Mouse (Mus musculus) intestine, embryonic 16.5 days (tissue): ENCODE results near the gene Ssmem1. TPM values are rescaled to one million over a fixed set of nuclear protein-coding genes. Genes with fewer than 3 reads are reported as not detected.

Experiments used
- ATAC-seq: fragments of 200-750 bp; cut with Nextera tagmentation; 2 replicates; pipeline ENCODE4 v1.8.0; 2017; ENCODE audit warnings: moderate TSS enrichment, moderate library complexity
- H3K27ac ChIP-seq: fragments of 300-500 bp; sonication (generic); 2 replicates; pipeline ENCODE4 v1.5.1; 2014; ENCODE audit warnings: mild to moderate bottlenecking, low read length
- H3K27me3 ChIP-seq: fragments of 300-500 bp; sonication (generic); replicated peaks from 2 replicates; pipeline ENCODE4 v1.6.1; 2014; ENCODE audit warnings: low read length, control low read depth, mixed read lengths; ENCODE audit not compliant: control insufficient read depth, insufficient read depth
- H3K36me3 ChIP-seq: fragments of 300-500 bp; sonication (generic); 2 replicates; pipeline ENCODE4 v1.6.1; 2014; ENCODE audit warnings: low read length, control low read depth; ENCODE audit not compliant: control insufficient read depth, insufficient read depth
- H3K4me1 ChIP-seq: fragments of 300-500 bp; sonication (generic); 2 replicates; pipeline ENCODE4 v1.6.1; 2014; ENCODE audit warnings: low read length, control low read depth, mixed read lengths; ENCODE audit not compliant: control insufficient read depth, insufficient read depth
- H3K4me2 ChIP-seq: fragments of 300-500 bp; sonication (generic); 2 replicates; pipeline ENCODE4 v1.6.1; 2014; ENCODE audit warnings: low read depth, low read length, control low read depth
- H3K4me3 ChIP-seq: fragments of 300-500 bp; sonication (generic); 2 replicates; pipeline ENCODE4 v1.5.1; 2014; ENCODE audit warnings: mild to moderate bottlenecking, low read length
- H3K9ac ChIP-seq: fragments of 300-500 bp; sonication (generic); 2 replicates; pipeline ENCODE4 v1.6.1; 2014; ENCODE audit warnings: low read depth, low read length
- H3K9me3 ChIP-seq: fragments of 300-500 bp; sonication (generic); 2 replicates; pipeline ENCODE4 v1.6.1; 2016; ENCODE audit warnings: low read length, control low read depth; ENCODE audit not compliant: control insufficient read depth
- WGBS: fragments of 180-500 bp; shearing (Covaris S2); extraction: QIAGEN DNeasy Blood & Tissue Kit; methylation state at CpG from one replicate; pipeline ENCODE4 v1.1.7; 2014; 5-methylcytosine and 5-hydroxymethylcytosine counted together
- polyA plus RNA-seq: library from polyadenylated mRNA; unstranded; fragments of >200 nt; fragmentation: Nextera tagmentation; extraction: Ambion mirVana; gene quantifications from 2 replicates; pipeline ENCODE4 v1.2.1, GENCODE M21; 2015

Ssmem1 gene
- polyA plus RNA-seq, 1 experiment from 2014 or later, result not detected

DNA sequence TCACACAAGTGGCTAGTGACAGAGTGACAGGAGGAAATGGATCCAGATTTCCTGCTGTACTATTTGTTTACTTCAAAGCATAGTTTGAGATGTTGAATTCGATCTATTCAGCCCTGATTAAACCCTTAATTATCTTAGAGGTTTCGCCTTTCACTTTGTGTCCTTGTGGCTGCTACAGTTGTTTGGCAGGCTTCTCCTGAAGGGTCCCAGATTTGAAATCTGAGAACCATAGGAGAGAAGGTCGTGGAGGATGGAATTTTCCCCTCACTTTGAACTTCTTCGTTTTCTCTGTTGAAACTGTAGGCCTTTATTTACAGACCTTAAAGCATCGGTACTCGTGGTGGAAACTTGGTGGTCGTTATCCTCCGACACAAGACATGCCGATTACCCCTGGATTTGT lies 4.6 kb downstream of the Ssmem1 start:
- no peaks in the 10 kb centered on the region for H3K36me3 ChIP-seq
- WGBS, result 16% methylated on average over 9 of the region's 9 CpGs
- peaks cover 9% of the 10 kb centered on the region for H3K4me1 ChIP-seq
- no peaks in the 10 kb centered on the region for H3K27me3 ChIP-seq
- no peak overlapping the region for H3K27ac ChIP-seq
- no peak overlapping the region for H3K9ac ChIP-seq
- ATAC-seq, result no peak
- H3K9me3 ChIP-seq, result no peaks in the 10 kb centered on the region
- H3K4me2 ChIP-seq, result no peak overlapping the region
- no peak overlapping the region for H3K4me3 ChIP-seq

DNA sequence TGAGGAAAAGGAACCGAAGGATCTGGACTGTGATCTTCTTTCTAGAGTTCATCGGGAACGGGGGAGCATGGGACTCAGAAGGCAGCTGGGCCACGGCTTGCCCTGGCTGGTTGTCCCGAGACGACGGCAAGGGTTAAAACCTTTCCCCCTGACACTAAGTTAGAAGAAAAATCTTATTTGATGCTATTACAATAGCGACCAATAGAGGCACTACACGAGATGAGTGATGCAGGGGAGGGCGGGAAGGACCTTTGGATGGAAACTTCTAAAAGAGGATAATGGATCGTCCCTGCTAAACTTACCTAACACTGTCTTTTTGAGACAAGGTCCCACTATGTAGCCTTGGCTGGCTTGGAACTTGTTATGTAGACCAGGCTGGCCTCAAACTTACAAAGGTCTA lies 10.8 kb downstream of the Ssmem1 start:
- WGBS, result 59% methylated on average over 11 of the region's 11 CpGs
- no peak overlapping the region for H3K4me2 ChIP-seq

DNA sequence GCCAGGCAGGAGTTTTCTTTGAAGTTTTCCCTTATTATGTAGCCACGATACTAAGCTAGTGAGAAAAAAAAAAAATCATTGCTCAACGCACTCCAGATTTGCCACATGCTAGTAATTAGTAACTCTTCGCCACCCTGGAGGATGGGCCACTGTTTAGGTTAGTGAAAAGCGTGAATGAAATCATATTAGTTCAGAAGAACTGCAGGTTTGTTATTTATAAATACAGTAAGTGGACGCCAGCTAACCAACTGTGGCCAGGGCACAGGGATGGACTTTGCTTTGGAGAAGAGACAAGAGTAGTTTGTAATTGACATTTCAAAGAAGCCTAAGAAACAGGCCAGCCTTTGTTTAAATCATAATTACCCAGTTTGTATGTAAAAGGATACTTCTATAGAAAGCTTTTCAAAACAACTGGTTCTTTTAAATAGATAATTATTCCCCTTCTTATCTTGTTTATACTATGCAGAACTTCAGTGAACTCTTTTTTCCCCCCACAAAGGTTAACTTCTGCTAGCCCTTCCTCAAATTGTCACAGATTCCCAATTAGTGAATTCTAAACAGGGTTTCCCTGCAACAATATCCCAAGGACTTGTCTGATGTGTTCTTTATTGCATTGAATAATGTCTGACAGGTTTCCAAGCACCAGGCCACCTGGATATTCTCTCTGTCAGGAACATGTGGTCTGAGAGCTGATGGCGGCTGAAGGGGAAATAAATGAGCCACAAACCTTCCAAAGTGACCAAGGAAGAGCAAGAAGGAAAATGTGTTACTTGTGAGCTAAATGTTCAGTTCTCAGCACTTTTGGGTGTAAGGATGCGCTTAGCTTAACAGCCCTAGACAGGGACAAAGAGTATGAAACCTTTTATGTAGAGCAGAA lies 16.0 kb downstream of the Ssmem1 start:
- Histone ChIP-seq H3K27me3 (no peaks in the 10 kb centered on the region), H3K9me3 (no peaks in the 10 kb centered on the region), H3K9ac (no peak overlapping the region), H3K4me2 (no peak overlapping the region), H3K36me3 (no peaks in the 10 kb centered on the region), H3K4me3 (no peak overlapping the region), H3K4me1 (peaks cover 9% of the 10 kb centered on the region; the same call in 1 of the 2 replicates), H3K27ac (peak overlapping the region; percentile 54)
- ATAC-seq, result no peak
- 53% methylated on average over 7 of the region's 7 CpGs for WGBS

More for the DNA sequence above, 10.8 kb downstream of the Ssmem1 start:
- Histone ChIP-seq H3K4me1 (no peaks in the 10 kb centered on the region), H3K27ac (no peak overlapping the region), H3K36me3 (no peaks in the 10 kb centered on the region), H3K27me3 (no peaks in the 10 kb centered on the region), H3K9ac (no peak overlapping the region), H3K4me3 (no peak overlapping the region), H3K9me3 (no peaks in the 10 kb centered on the region)
- no peak for ATAC-seq

DNA sequence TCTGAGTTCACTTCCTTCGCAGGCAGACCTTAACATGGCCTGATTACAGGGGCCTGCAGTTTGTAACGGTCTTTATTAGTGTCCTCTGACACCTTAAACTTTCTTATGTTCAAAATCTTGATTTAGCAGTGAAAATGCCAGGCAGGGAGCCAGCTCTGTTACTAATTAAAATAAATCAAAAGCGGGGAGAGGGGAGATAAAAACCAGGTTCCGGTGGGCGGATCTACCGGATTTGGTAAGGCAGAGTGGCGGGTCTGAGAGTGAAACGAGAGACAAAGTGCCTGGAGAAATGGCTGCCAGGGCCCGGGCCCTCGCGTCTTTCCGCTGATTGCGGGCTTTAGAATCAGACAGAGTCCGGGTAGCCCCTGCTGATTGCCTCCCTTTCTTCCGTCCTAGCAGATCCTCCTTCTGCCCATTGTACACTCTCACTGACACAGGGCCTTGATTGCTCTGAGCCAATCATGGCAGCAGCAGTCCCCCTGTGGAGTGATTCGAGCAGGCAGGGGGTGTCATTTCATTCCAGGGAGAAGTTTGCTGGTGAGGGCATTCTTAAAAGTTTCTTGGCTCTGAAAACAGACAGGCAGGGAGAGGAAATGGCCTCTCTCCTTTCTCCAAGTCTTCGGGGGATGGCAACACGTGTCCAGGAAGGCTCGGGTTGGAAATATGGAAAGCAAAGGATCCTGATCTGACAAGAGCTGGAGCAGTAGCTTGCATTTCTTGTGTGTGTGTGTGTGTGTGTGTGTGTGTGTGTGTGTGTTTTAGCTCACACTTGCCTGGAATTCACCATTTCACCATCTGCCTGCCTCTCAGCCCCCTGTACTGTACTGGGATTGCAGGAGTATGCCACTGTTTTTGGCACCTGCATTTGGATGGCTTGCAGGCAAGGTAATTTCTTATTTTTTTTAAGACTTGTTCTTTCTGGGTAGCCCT lies 17.2 kb downstream of the Ssmem1 start:
- no peak overlapping the region for H3K4me2 ChIP-seq
- H3K9me3 ChIP-seq, result no peaks in the 10 kb centered on the region
- H3K4me3 ChIP-seq, result no peak overlapping the region
- no peaks in the 10 kb centered on the region for H3K36me3 ChIP-seq
- peak overlapping the region; percentile 53 for H3K9ac ChIP-seq
- H3K27me3 ChIP-seq, result no peaks in the 10 kb centered on the region
- 23% methylated on average over 19 of the region's 19 CpGs for WGBS
- H3K27ac ChIP-seq, result peak overlapping the region; percentile 82
- peaks cover 9% of the 10 kb centered on the region; the same call in 1 of the 2 replicates for H3K4me1 ChIP-seq
- ATAC-seq, result peak; percentile 46

DNA sequence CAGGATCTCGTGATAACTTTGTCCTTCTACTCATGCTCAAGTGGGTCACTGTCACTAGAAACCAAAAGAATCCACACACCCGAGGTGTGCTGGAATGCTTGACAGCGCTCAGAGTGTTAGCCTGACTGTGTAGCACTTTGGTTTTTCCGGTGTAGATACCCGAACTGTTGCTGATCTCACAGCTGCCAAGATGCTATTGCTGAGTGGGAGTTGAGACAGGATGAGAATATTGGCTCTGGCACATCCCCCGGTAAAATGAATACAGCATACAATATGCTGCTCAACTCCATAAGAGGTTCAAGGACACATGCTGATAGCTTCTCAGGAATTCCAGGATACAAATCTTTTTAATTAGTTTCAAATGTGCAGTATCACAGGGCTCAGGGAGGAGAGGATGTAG lies 19.2 kb downstream of the Ssmem1 start:
- H3K27me3 ChIP-seq, result no peaks in the 10 kb centered on the region
- 64% methylated on average over 6 of the region's 6 CpGs for WGBS
- no peak overlapping the region for H3K27ac ChIP-seq
- peaks cover 9% of the 10 kb centered on the region; the same call in 1 of the 2 replicates for H3K4me1 ChIP-seq
- no peaks in the 10 kb centered on the region for H3K9me3 ChIP-seq
- no peak overlapping the region for H3K4me2 ChIP-seq
- no peaks in the 10 kb centered on the region for H3K36me3 ChIP-seq
- 0 out of 2 replicates have a peak, but pooled peaks have one; percentile 21 for ATAC-seq
- no peak overlapping the region for H3K9ac ChIP-seq
- H3K4me3 ChIP-seq, result no peak overlapping the region

DNA sequence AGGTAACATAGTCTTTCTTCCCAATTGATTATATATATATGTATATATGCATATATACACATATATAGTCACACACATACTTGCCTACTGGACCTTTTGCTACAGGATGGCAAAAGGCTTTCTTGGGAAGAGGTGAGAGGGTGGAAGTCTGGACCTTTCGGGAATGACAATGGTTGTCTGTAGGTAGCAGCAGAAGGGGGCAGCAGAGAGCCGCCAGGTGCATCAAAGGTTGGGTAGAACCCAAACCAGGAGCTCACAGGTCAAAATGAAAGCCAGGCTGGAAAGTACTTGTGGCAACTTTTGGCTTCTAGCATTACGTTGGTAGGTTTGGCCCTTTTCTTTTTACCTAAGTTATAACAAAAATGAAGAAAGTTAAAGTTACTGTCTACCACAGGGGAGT lies 25.7 kb downstream of the Ssmem1 start:
- no peak overlapping the region for H3K4me2 ChIP-seq
- no peak overlapping the region for H3K27ac ChIP-seq
- no peak overlapping the region for H3K4me3 ChIP-seq
- no peaks in the 10 kb centered on the region for H3K36me3 ChIP-seq
- peaks cover 9% of the 10 kb centered on the region; the same call in 1 of the 2 replicates for H3K4me1 ChIP-seq
- H3K27me3 ChIP-seq, result no peaks in the 10 kb centered on the region
- ATAC-seq, result no peak
- no peak overlapping the region for H3K9ac ChIP-seq
- 36% methylated on average over 3 of the region's 3 CpGs for WGBS
- H3K9me3 ChIP-seq, result no peaks in the 10 kb centered on the region

DNA sequence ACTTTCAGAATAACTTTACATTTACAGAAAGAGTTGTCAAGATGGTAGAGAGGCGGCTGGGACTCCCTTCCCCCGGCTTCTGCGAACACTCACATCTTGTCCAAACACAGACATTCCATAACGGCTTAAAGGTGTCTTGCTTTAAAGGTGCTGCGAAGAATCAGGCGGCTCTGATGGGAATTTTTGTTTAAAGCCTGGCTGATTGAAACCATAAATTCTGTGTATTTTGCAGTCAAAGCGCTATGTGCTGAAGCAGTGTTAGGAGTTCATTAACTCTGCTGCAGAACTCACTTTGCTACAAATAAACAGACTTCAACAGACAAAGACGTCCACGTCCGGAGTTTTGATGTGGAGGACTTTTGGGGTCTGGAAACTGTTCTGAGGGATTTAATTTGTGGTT lies 28.6 kb downstream of the Ssmem1 start:
- Histone ChIP-seq H3K27me3 (no peaks in the 10 kb centered on the region), H3K4me2 (0 out of 2 replicates have a peak overlapping the region, but pooled peaks have one; percentile 12), H3K9ac (no peak overlapping the region), H3K27ac (peak overlapping the region; percentile 34), H3K4me3 (no peak overlapping the region), H3K4me1 (peaks cover 19% of the 10 kb centered on the region), H3K36me3 (no peaks in the 10 kb centered on the region), H3K9me3 (no peaks in the 10 kb centered on the region)
- ATAC-seq, result peak; percentile 14; the same call in 1 of the 2 replicates
- 36% methylated on average over 10 of the region's 10 CpGs for WGBS

DNA sequence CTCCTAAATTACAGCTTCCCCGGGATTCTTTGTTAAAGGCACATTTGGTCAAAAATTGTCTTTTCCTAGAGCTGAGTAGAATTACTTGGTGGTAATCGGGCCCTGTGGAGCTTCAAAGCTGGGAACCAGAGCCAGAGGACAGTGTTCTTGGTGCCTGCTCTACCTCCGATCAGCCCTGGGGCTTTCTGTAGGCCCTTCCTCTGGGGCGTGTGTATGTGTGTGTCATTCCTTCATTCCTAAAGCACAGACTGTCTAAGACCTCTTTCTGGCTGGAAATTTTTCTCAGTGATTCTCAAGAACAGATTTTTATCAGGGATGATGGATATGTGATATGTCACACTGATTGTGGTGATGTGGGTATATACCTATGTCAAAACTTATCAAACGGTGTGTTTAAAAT lies 29.2 kb downstream of the Ssmem1 start:
- H3K4me3 ChIP-seq, result no peak overlapping the region
- peaks cover 23% of the 10 kb centered on the region for H3K4me1 ChIP-seq
- no peak for ATAC-seq
- H3K27me3 ChIP-seq, result no peaks in the 10 kb centered on the region
- 53% methylated on average over 5 of the region's 5 CpGs for WGBS
- no peaks in the 10 kb centered on the region for H3K9me3 ChIP-seq
- peak overlapping the region; percentile 34 for H3K27ac ChIP-seq
- no peak overlapping the region for H3K4me2 ChIP-seq
- no peak overlapping the region for H3K9ac ChIP-seq
- no peaks in the 10 kb centered on the region for H3K36me3 ChIP-seq
